Mouse (Mus musculus): ENCODE data around the gene Zdhhc17. TPM values are rescaled to one million over a fixed set of nuclear protein-coding genes. Genes with fewer than 3 reads are reported as not detected.

Zdhhc17 gene
- polyA plus RNA-seq (2012; rRNA removed; ENCODE audit: low replicate concordance), result 9.1 and 23.0 TPM in 2 replicates

GRCm38 (mm10) chr10:111009641-111010479, at the start of gene Zdhhc17:
TSS of gene Zdhhc17 (minus strand) at chr10:111010140.

DNA sequence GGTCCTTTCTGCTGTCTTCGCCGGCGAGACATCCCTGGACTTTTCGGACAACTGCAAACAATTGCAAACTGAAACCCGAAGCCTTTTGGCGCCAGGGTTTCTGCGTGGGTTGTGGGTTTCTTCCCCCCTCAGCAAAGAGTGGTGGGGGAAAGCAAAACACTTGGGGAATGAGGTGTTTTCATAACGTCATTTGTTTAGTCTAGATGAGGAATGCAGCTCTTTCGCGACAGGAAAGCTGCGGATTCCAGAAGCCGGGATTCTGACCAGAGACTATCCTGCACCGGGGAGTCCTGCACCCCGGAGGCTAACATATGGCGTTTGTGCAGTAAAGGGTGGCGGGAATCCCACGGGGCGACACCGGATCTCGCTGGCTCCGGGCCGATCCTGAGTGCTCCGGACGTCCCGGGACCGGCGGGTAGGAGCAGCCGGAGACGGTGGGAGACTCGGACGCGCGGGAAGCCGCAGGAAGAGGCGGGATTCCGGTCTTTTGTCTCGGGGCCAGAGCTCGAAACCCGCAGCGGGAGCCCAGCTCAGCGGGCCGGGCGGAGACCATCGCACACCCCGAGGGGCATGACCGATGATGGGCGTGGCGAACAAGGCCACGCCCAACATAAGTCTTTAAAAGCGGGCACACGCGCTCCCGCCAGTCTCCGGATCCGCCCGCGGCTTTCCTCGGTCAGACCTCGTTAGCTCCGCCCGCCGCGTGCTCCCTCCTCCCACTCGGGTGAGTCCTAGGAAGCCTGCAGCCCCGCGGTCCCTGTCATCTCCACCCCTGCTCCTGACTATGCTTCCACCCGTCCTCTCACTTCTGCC, 90.2 kb downstream of the Zdhhc17 start, which contains the start of gene Csrp2:
Csrp2 (plus strand) TSS at position 259 of the 813 bp plus-strand sequence.

Other genes starting within 250 kb of the Zdhhc17 start
- 30.3 and 32.6 TPM in 2 replicates for gene Csrp2, start 90.4 kb downstream of the Zdhhc17 start, polyA plus RNA-seq (2012; rRNA removed; ENCODE audit: low replicate concordance)
- 5.1 and 6.5 TPM in 2 replicates for gene Osbpl8, start 154.6 kb upstream of the Zdhhc17 start, polyA plus RNA-seq (2012; rRNA removed; ENCODE audit: low replicate concordance)